Mouse (Mus musculus): ENCODE data around the gene 1500015O10Rik. TPM values are rescaled to one million over a fixed set of nuclear protein-coding genes. Genes with fewer than 3 reads are reported as not detected.

1500015O10Rik gene
- total RNA-seq, 2 experiments from 2014 or later: 0.77 to 2.0 TPM

- no peak for DNase-seq (ENCODE audit: low spot score in 2 of 2)
Measured at GRCm38 (mm10) chr1:43772694-43773093, 42.3 kb downstream of the 1500015O10Rik start.

GRCm38 (mm10) chr1:43774126-43774525 is 43.7 kb downstream of the 1500015O10Rik start:
- no peak for DNase-seq (ENCODE audit: low spot score in 2 of 2)

GRCm38 (mm10) chr1:43776106-43776505 is 45.7 kb downstream of the 1500015O10Rik start:
- no peak for DNase-seq (ENCODE audit: low spot score in 2 of 2)

GRCm38 (mm10) chr1:43781195-43781594 is 50.8 kb downstream of the 1500015O10Rik start:
- no peak for DNase-seq (ENCODE audit: low spot score in 2 of 2)

- DNase-seq (ENCODE audit: low spot score in 2 of 2): no peak
Measured at GRCm38 (mm10) chr1:43781672-43782071, 51.3 kb downstream of the 1500015O10Rik start.

- peak in 1 of 2 experiments; percentile 23 for DNase-seq (ENCODE audit: low spot score in 2 of 2)
Measured at GRCm38 (mm10) chr1:43782680-43783079, 52.3 kb downstream of the 1500015O10Rik start.

GRCm38 (mm10) chr1:43783186-43783585 is 52.8 kb downstream of the 1500015O10Rik start:
- no peak for DNase-seq (ENCODE audit: low spot score in 2 of 2)

GRCm38 (mm10) chr1:43785316-43785715 is 54.9 kb downstream of the 1500015O10Rik start:
- DNase-seq (ENCODE audit: low spot score in 2 of 2): no peak

GRCm38 (mm10) chr1:43786711-43787110 is 56.3 kb downstream of the 1500015O10Rik start:
- DNase-seq (ENCODE audit: low spot score in 2 of 2): no peak

GRCm38 (mm10) chr1:43789765-43790164 is 59.4 kb downstream of the 1500015O10Rik start:
- no peak for DNase-seq (ENCODE audit: low spot score in 2 of 2)

Other genes with a start within 250 kb of the 1500015O10Rik start
- gene Uxs1, start 97.2 kb downstream of the 1500015O10Rik start, total RNA-seq (2021): 10 to 100 TPM; 56.9 to 59.0 TPM
- gene Tpp2, start 203.0 kb downstream of the 1500015O10Rik start, total RNA-seq (2021): 10 to 100 TPM; 44.4 to 46.8 TPM

Data from left cerebral cortex, adult 18-20 months (tissue).